Mouse (Mus musculus) myocyte (in vitro differentiated cells): ENCODE results near the gene Commd8. TPM values are rescaled to one million over a fixed set of nuclear protein-coding genes. Genes with fewer than 3 reads are reported as not detected.

Source experiments
- H3K27me3 ChIP-seq: one replicate; pipeline ENCODE4 v1.6.1; 2011; ENCODE audit not compliant: control insufficient read depth, insufficient read depth, insufficient read length
- H3K36me3 ChIP-seq: one replicate; pipeline ENCODE4 v1.6.1; 2011; ENCODE audit not compliant: control insufficient read depth, insufficient read depth
- H3K4me2 ChIP-seq: one replicate; pipeline ENCODE4 v1.6.1; 2011; ENCODE audit warnings: low read depth, control low read depth
- H3K4me3 ChIP-seq: one replicate; pipeline ENCODE4 v1.5.1; 2011; ENCODE audit warnings: mild to moderate bottlenecking, control low read depth, moderate library complexity
- H3K79me2 ChIP-seq: one replicate; pipeline ENCODE4 v1.6.1; 2011; ENCODE audit not compliant: control insufficient read depth, insufficient read depth
- H3ac ChIP-seq: one replicate; pipeline ENCODE4 v1.6.1; 2011; ENCODE audit not compliant: control insufficient read depth, insufficient read length
- CEBPB ChIP-seq: IDR thresholded peaks from 2 replicates; pipeline ENCODE4 v1.6.1; 2011; ENCODE audit warnings: mild to moderate bottlenecking, moderate library complexity; ENCODE audit not compliant: poor library complexity, insufficient read depth, severe bottlenecking
- E2F4 ChIP-seq: IDR thresholded peaks from one replicate; pipeline ENCODE4 v1.6.1; 2011; ENCODE audit warnings: mild to moderate bottlenecking, control low read depth, moderate library complexity; ENCODE audit not compliant: insufficient read depth
- MAX ChIP-seq: IDR thresholded peaks from one replicate; pipeline ENCODE4 v1.6.1; 2011; ENCODE audit warnings: low read depth, mild to moderate bottlenecking, control low read depth
- MYOD1 ChIP-seq, 3 experiments: IDR thresholded peaks; one replicate each; pipeline ENCODE4 v1.6.1; 2011; ENCODE audit warnings: control low read depth in 2 of 3, low read depth in 2 of 3, mild to moderate bottlenecking in 2 of 3, moderate library complexity in 1 of 3; ENCODE audit not compliant: insufficient read length in 2 of 3, control insufficient read depth in 1 of 3
- MYOG ChIP-seq, 3 experiments: IDR thresholded peaks; one replicate each; pipeline ENCODE4 v1.6.1; 2011; ENCODE audit warnings: control low read depth in 2 of 3, low read depth in 2 of 3, mild to moderate bottlenecking in 2 of 3; ENCODE audit not compliant: insufficient read length in 2 of 3, control insufficient read depth in 1 of 3, insufficient read depth in 1 of 3
- POLR2A ChIP-seq: IDR thresholded peaks from one replicate; pipeline ENCODE4 v1.6.1; 2011; ENCODE audit warnings: low read depth, mild to moderate bottlenecking, control low read depth, moderate library complexity; ENCODE audit not compliant: insufficient read length
- POLR2AphosphoS2 ChIP-seq: IDR thresholded peaks from one replicate; pipeline ENCODE4 v1.6.1; 2011; ENCODE audit warnings: low read depth, control low read depth; ENCODE audit not compliant: insufficient read length
- REST ChIP-seq: IDR thresholded peaks from one replicate; pipeline ENCODE4 v1.6.1; 2011; ENCODE audit warnings: mild to moderate bottlenecking, control low read depth, moderate library complexity; ENCODE audit not compliant: insufficient read depth, insufficient read length
- SRF ChIP-seq: IDR thresholded peaks from one replicate; pipeline ENCODE4 v1.6.1; 2011; ENCODE audit warnings: low read depth; ENCODE audit not compliant: control insufficient read depth, insufficient read length
- TCF12 ChIP-seq: IDR thresholded peaks from one replicate; pipeline ENCODE4 v1.6.1; 2011; ENCODE audit warnings: mild to moderate bottlenecking, control low read depth; ENCODE audit not compliant: poor library complexity, insufficient read depth, severe bottlenecking
- TCF3 ChIP-seq: IDR thresholded peaks from one replicate; pipeline ENCODE4 v1.6.1; 2011; ENCODE audit warnings: low read depth, control low read depth; ENCODE audit not compliant: insufficient read length
- USF1 ChIP-seq: IDR thresholded peaks from one replicate; pipeline ENCODE4 v1.6.1; 2011; ENCODE audit warnings: low read depth, mild to moderate bottlenecking, control low read depth, moderate library complexity
- polyA plus RNA-seq: library from polyadenylated mRNA; unstranded; fragments of >200 nt; fragmentation: generic; extraction: Trizol; gene quantifications from one replicate; pipeline ENCODE4 v1.2.1, GENCODE M21; 2012; ENCODE audit warnings: missing spikeins

Commd8 gene
- 19.8 TPM for polyA plus RNA-seq

DNA sequence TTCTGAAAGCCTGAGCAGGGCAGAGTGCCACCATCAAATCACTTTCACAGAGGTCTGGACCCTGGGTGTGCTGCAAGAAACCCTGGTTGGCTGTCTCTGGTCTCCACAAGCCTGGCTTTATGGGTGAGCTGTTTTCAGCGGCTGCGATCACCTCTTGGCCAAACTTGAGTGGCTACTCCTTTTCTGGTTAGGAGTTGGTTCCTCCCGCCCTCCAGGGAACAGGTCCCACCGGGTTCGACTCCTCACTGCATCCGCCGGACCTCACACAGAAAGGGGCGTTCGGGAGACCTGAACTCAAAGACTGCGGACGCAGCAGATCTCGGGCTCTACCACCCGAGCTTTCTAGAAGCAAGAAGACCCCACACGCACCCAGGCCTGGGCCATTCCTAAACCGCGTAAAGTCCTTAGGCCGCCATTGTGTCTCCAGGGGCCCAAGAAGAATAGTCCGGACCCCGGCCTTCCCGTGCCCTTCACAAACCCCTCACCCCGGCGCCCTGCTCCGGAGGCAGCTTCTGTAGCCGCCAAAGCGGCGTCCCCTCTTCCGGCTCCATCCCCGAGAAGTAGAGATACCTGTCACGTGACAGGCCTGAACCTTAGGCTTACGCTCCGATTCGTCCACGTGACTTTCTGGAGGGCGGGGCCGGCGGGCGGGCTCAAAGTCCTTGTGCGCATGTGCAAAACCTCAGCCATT lies at the start of gene Commd8:
Gene Commd8, minus strand, starts transcription at position 596 of the 691 bp plus-strand sequence.
- no peaks in the 10 kb centered on the region for H3K27me3 ChIP-seq
- peak within 1 kb of the TSS; percentile 7 for H3ac ChIP-seq
- TF ChIP-seq USF1 (peak; percentile 99), POLR2A (peak; percentile 67), POLR2AphosphoS2 (peak; percentile 61), CEBPB (no peak)
- H3K4me2 ChIP-seq = peak within 1 kb of the TSS; percentile 85
- H3K4me3 ChIP-seq = peak within 1 kb of the TSS; percentile 84
- H3K79me2 ChIP-seq = peaks cover 26% of the 10 kb centered on the region
- peaks cover 14% of the 10 kb centered on the region for H3K36me3 ChIP-seq

DNA sequence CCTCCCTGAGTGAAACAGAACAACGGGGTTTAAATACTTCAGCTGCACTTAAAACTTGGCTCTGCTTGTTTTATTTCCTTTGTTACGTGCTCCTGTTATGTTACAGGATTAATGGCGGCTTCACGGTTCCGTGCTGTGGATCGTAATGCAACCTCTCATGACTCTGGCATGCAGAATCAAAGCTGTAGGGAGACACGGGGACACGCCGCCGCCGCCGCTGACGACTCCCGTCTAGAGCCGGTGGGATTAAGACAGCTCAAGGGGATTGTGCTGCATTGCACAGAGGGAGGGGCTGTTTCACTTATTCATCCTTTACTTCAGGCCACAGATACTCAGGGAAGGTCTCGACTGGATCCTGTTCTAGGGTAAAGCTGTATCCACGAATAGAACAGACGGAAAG lies 43.8 kb upstream of the Commd8 start:
- Histone ChIP-seq H3K4me2 (peak overlapping the region; percentile 61), H3K4me3 (no peak overlapping the region), H3K79me2 (no peaks in the 10 kb centered on the region), H3K36me3 (no peaks in the 10 kb centered on the region), H3K27me3 (no peaks in the 10 kb centered on the region), H3ac (no peak overlapping the region)
- no peak for TF ChIP-seq POLR2A
- TF ChIP-seq TCF3 = no peak
- no peak for TF ChIP-seq MYOG (IDR thresholded peaks at IDR 0.05; ENCODE audit: control insufficient read depth in 1 of 3, insufficient read depth in 1 of 3, insufficient read length in 2 of 3, low read depth in 2 of 3)
- no peak for TF ChIP-seq CEBPB
- TF ChIP-seq MYOD1 (IDR thresholded peaks at IDR 0.05; ENCODE audit: control insufficient read depth in 1 of 3, insufficient read length in 2 of 3, low read depth in 2 of 3) = no peak

DNA sequence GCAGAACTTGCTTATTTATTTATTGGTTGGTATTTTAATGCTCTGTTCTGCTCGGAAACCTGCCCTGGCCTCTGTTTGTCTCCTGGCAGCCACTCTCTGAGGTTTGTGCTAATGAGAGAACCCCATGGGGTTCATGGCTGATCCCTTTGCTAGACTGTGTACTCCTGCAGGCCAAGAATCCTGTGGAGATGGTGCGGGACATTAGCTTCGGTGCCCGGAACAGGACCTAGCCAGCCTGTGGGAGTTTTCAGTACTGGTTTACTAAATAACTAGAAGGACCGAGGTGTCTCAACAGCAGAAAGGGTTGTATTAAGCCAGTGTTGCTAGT lies 42.8 kb upstream of the Commd8 start:
- no peaks in the 10 kb centered on the region for H3K79me2 ChIP-seq
- no peak overlapping the region for H3K4me2 ChIP-seq
- no peaks in the 10 kb centered on the region for H3K27me3 ChIP-seq
- no peak overlapping the region for H3ac ChIP-seq
- H3K4me3 ChIP-seq = no peak overlapping the region
- H3K36me3 ChIP-seq = no peaks in the 10 kb centered on the region
- TF ChIP-seq POLR2A = no peak
- TF ChIP-seq CEBPB = no peak

DNA sequence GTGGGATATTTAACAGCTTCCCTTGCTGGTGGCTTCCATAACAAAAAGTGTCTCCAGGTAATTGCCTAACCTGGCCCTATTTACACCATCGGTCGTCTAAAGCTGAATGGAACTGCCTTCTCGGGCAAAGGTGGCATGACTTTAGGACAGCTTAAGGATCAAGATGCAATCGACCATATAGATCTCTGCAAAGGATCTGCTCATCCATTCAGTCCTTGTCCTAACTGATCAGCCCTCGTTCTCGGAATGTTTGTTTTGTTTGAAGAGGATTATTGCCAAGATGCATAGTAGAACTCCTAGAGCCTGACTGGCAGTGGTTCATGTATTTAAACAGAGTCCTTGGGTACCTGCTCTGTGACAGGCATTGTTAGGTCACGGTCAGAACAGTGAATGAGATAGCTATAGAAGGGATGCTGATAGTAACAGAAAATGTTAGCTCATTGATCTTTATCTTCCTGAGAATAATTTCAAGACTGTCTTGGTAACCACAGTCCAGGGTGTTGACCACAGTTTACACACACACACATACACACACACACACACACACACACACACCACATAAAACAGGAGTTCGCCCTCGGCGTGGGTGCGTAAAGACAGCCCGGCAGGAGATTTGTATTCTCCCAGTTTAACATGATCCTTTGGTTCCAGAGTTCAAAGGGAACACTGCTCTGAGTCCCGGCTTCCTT lies 42.3 kb upstream of the Commd8 start:
- H3ac ChIP-seq = no peak overlapping the region
- TF ChIP-seq CEBPB = no peak
- no peak for TF ChIP-seq MYOG (IDR thresholded peaks at IDR 0.05; ENCODE audit: control insufficient read depth in 1 of 3, insufficient read depth in 1 of 3, insufficient read length in 2 of 3, low read depth in 2 of 3)
- no peak for TF ChIP-seq MYOD1 (IDR thresholded peaks at IDR 0.05; ENCODE audit: control insufficient read depth in 1 of 3, insufficient read length in 2 of 3, low read depth in 2 of 3)
- TF ChIP-seq TCF12 = no peak
- TF ChIP-seq E2F4 = no peak
- no peaks in the 10 kb centered on the region for H3K79me2 ChIP-seq
- no peaks in the 10 kb centered on the region for H3K36me3 ChIP-seq
- H3K27me3 ChIP-seq = no peaks in the 10 kb centered on the region
- H3K4me2 ChIP-seq = no peak overlapping the region
- no peak overlapping the region for H3K4me3 ChIP-seq

DNA sequence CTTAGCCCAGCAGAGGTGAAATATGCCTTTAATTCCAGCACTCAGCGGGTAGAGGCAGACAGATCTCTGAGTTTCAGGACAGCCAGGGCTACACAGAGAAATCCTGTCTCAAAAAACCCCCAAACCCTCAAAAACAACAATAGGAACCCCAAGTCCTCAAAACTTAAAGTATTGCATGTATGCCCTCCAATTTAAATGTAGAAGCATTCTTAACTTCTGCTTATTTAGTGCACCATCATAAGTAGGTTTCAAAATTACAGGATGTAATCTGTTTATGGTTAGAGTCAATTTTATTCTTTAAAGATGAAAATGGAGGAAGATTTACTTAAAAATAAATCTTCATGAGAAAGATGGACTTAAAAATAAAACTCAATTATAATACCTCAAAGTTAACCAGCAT lies 40.5 kb upstream of the Commd8 start:
- TF ChIP-seq MYOG (IDR thresholded peaks at IDR 0.05; ENCODE audit: control insufficient read depth in 1 of 3, insufficient read depth in 1 of 3, insufficient read length in 2 of 3, low read depth in 2 of 3) (no peak), POLR2A (no peak), MAX (no peak), USF1 (no peak), TCF3 (no peak), REST (no peak), MYOD1 (IDR thresholded peaks at IDR 0.05; ENCODE audit: control insufficient read depth in 1 of 3, insufficient read length in 2 of 3, low read depth in 2 of 3) (no peak), SRF (no peak), POLR2AphosphoS2 (no peak)
- Histone ChIP-seq H3K4me3 (no peak overlapping the region), H3K36me3 (no peaks in the 10 kb centered on the region), H3K4me2 (no peak overlapping the region), H3K79me2 (no peaks in the 10 kb centered on the region), H3K27me3 (no peaks in the 10 kb centered on the region), H3ac (no peak overlapping the region)
